Mouse (Mus musculus): Measurements from ENCODE around the gene Zdhhc22. TPM values are rescaled to one million over a fixed set of nuclear protein-coding genes. Genes with fewer than 3 reads are reported as not detected.

The Zdhhc22 gene
- polyA plus RNA-seq, 1 experiment from 2014 or later, result 0.15 TPM

- Histone ChIP-seq H3K9me3 (ENCODE audit: control insufficient read depth, low read length) (no peaks in the 10 kb centered on the region), H3K27me3 (ENCODE audit: control insufficient read depth, insufficient read depth, low read depth, low read length) (peaks cover 23% of the 10 kb centered on the region), H3K36me3 (ENCODE audit: control insufficient read depth, insufficient read depth, low read length) (no peaks in the 10 kb centered on the region), H3K4me3 (ENCODE audit: low read length) (no peak overlapping the region), H3K4me2 (ENCODE audit: low read depth, low read length) (no peak overlapping the region), H3K27ac (ENCODE audit: low read length) (no peak overlapping the region), H3K9ac (ENCODE audit: low read length) (no peak overlapping the region), H3K4me1 (replicated peaks; ENCODE audit: control insufficient read depth, insufficient read depth, low read length) (no peaks in the 10 kb centered on the region)
- 59% methylated on average over 3 of the region's 3 CpGs for WGBS
- no peak for ATAC-seq (ENCODE audit: low read depth)
These were observed 33.2 kb upstream of the Zdhhc22 start for GRCm38 (mm10) chr12:87023456-87023855.

GRCm38 (mm10) chr12:87022006-87022405, 31.8 kb upstream of the Zdhhc22 start:
- no peak for ATAC-seq (ENCODE audit: low read depth)
- H3K4me1 ChIP-seq (replicated peaks; ENCODE audit: control insufficient read depth, insufficient read depth, low read length), result no peaks in the 10 kb centered on the region
- peaks cover 18% of the 10 kb centered on the region for H3K27me3 ChIP-seq (ENCODE audit: control insufficient read depth, insufficient read depth, low read depth, low read length)
- no peak overlapping the region for H3K27ac ChIP-seq (ENCODE audit: low read length)
- no peaks in the 10 kb centered on the region for H3K36me3 ChIP-seq (ENCODE audit: control insufficient read depth, insufficient read depth, low read length)
- H3K9me3 ChIP-seq (ENCODE audit: control insufficient read depth, low read length), result no peaks in the 10 kb centered on the region
- H3K4me3 ChIP-seq (ENCODE audit: low read length), result no peak overlapping the region
- WGBS, result 69% methylated on average over 2 of the region's 2 CpGs
- H3K9ac ChIP-seq (ENCODE audit: low read length), result no peak overlapping the region
- H3K4me2 ChIP-seq (ENCODE audit: low read depth, low read length), result no peak overlapping the region

GRCm38 (mm10) chr12:87021040-87021439, 30.8 kb upstream of the Zdhhc22 start, which contains the start of gene Tmem63c:
TSS of gene Tmem63c (plus strand) at chr12:87021340.
- no peak for ATAC-seq (ENCODE audit: low read depth)
- Histone ChIP-seq H3K36me3 (ENCODE audit: control insufficient read depth, insufficient read depth, low read length) (no peaks in the 10 kb centered on the region), H3K9ac (ENCODE audit: low read length) (no peak within 1 kb of the TSS), H3K9me3 (ENCODE audit: control insufficient read depth, low read length) (no peaks in the 10 kb centered on the region), H3K27me3 (ENCODE audit: control insufficient read depth, insufficient read depth, low read depth, low read length) (peaks cover 8% of the 10 kb centered on the region), H3K4me1 (replicated peaks; ENCODE audit: control insufficient read depth, insufficient read depth, low read length) (no peaks in the 10 kb centered on the region), H3K4me2 (ENCODE audit: low read depth, low read length) (no peak within 1 kb of the TSS), H3K4me3 (ENCODE audit: low read length) (no peak within 1 kb of the TSS), H3K27ac (ENCODE audit: low read length) (no peak within 1 kb of the TSS)
- 65% methylated on average over 6 of the region's 6 CpGs for WGBS

DNA sequence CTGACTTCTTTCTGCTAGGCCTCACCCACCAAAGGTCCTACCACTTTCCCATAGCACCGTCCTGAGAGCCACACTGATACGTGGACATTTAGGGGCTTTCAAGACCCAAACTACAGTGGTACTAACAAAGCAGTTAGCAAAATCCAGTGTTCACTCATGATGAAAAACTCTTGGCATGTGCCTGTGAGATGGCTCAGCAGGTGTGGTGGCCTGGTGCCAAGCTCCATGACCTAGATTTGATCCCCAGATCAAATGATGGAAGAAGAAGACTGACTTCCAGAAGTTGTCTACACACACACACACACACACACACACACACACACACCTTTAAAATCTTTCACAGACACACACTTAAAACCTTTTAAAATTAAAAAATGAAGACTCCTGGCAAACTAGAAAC, 28.5 kb upstream of the Zdhhc22 start:
- 79% methylated on average over 2 of the region's 2 CpGs for WGBS
- no peak for ATAC-seq (ENCODE audit: low read depth)
- Histone ChIP-seq H3K4me1 (replicated peaks; ENCODE audit: control insufficient read depth, insufficient read depth, low read length) (no peaks in the 10 kb centered on the region), H3K27ac (ENCODE audit: low read length) (no peak overlapping the region), H3K36me3 (ENCODE audit: control insufficient read depth, insufficient read depth, low read length) (no peaks in the 10 kb centered on the region), H3K4me2 (ENCODE audit: low read depth, low read length) (no peak overlapping the region), H3K4me3 (ENCODE audit: low read length) (no peak overlapping the region), H3K27me3 (ENCODE audit: control insufficient read depth, insufficient read depth, low read depth, low read length) (no peaks in the 10 kb centered on the region), H3K9me3 (ENCODE audit: control insufficient read depth, low read length) (no peaks in the 10 kb centered on the region), H3K9ac (ENCODE audit: low read length) (no peak overlapping the region)

- 47% methylated on average over 3 of the region's 3 CpGs for WGBS
- H3K4me3 ChIP-seq (ENCODE audit: low read length), result no peak overlapping the region
- ATAC-seq (ENCODE audit: low read depth), result no peak
These were observed 26.8 kb upstream of the Zdhhc22 start for GRCm38 (mm10) chr12:87017041-87017440.

DNA sequence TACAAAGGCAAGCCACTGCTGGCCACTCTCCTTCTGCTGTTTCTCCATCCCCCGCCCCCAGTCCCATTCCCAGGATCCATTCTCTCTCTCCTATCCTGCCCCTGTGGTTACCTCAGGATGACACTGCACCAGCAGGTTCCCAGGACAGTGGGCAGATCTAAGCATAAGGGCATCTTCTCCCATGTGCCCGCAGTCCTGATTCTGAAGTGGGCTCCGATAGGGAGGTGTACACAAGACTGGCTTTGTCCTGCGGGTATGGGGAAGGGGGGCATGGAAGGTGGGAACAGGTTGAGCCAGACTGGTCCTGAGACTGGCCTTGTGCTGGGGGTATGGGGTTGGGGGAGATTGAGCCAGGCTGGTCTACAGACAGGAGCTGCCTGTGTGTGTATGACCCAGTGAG, 14.4 kb upstream of the Zdhhc22 start:
- Histone ChIP-seq H3K9ac (ENCODE audit: low read length) (no peak overlapping the region), H3K36me3 (ENCODE audit: control insufficient read depth, insufficient read depth, low read length) (no peaks in the 10 kb centered on the region), H3K27me3 (ENCODE audit: control insufficient read depth, insufficient read depth, low read depth, low read length) (no peaks in the 10 kb centered on the region), H3K4me3 (ENCODE audit: low read length) (no peak overlapping the region), H3K4me1 (replicated peaks; ENCODE audit: control insufficient read depth, insufficient read depth, low read length) (no peaks in the 10 kb centered on the region), H3K27ac (ENCODE audit: low read length) (no peak overlapping the region), H3K9me3 (ENCODE audit: control insufficient read depth, low read length) (no peaks in the 10 kb centered on the region), H3K4me2 (ENCODE audit: low read depth, low read length) (no peak overlapping the region)
- WGBS, result 65% methylated on average over 4 of the region's 4 CpGs
- no peak for ATAC-seq (ENCODE audit: low read depth)

More at GRCm38 (mm10) chr12:87017041-87017440, 26.8 kb upstream of the Zdhhc22 start:
- H3K27me3 ChIP-seq (ENCODE audit: control insufficient read depth, insufficient read depth, low read depth, low read length), result no peaks in the 10 kb centered on the region
- no peaks in the 10 kb centered on the region for H3K9me3 ChIP-seq (ENCODE audit: control insufficient read depth, low read length)
- no peak overlapping the region for H3K4me2 ChIP-seq (ENCODE audit: low read depth, low read length)
- no peak overlapping the region for H3K9ac ChIP-seq (ENCODE audit: low read length)
- H3K36me3 ChIP-seq (ENCODE audit: control insufficient read depth, insufficient read depth, low read length), result no peaks in the 10 kb centered on the region
- no peak overlapping the region for H3K27ac ChIP-seq (ENCODE audit: low read length)
- H3K4me1 ChIP-seq (replicated peaks; ENCODE audit: control insufficient read depth, insufficient read depth, low read length), result no peaks in the 10 kb centered on the region

GRCm38 (mm10) chr12:87003606-87004005, 13.4 kb upstream of the Zdhhc22 start:
- no peak overlapping the region for H3K9ac ChIP-seq (ENCODE audit: low read length)
- H3K36me3 ChIP-seq (ENCODE audit: control insufficient read depth, insufficient read depth, low read length), result no peaks in the 10 kb centered on the region
- H3K27me3 ChIP-seq (ENCODE audit: control insufficient read depth, insufficient read depth, low read depth, low read length), result no peaks in the 10 kb centered on the region
- no peak overlapping the region for H3K27ac ChIP-seq (ENCODE audit: low read length)
- H3K4me2 ChIP-seq (ENCODE audit: low read depth, low read length), result no peak overlapping the region
- ATAC-seq (ENCODE audit: low read depth), result no peak
- WGBS, result 35% methylated on average over 3 of the region's 3 CpGs
- no peaks in the 10 kb centered on the region for H3K9me3 ChIP-seq (ENCODE audit: control insufficient read depth, low read length)
- H3K4me3 ChIP-seq (ENCODE audit: low read length), result no peak overlapping the region
- H3K4me1 ChIP-seq (replicated peaks; ENCODE audit: control insufficient read depth, insufficient read depth, low read length), result no peaks in the 10 kb centered on the region

DNA sequence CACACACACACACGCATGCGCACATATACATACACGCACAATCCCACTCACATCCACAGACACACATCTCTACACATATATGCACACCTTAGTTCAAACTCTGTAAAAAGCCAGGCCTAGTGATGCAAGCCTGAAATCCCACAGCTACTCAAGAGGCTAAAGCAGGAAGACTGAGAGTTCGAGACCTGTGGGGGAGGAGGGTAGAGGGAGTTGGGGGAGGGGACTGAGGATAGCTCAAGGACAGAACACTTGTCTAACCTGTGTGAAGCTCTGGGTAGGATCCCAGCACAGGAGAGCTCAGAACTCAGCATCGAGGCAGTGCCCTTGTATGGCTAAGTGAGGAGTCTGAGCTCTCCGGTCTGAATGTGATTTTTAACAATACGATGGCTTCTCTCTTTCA, 12.6 kb upstream of the Zdhhc22 start:
- H3K27ac ChIP-seq (ENCODE audit: low read length), result no peak overlapping the region
- H3K4me1 ChIP-seq (replicated peaks; ENCODE audit: control insufficient read depth, insufficient read depth, low read length), result no peaks in the 10 kb centered on the region
- H3K36me3 ChIP-seq (ENCODE audit: control insufficient read depth, insufficient read depth, low read length), result no peaks in the 10 kb centered on the region
- no peak overlapping the region for H3K9ac ChIP-seq (ENCODE audit: low read length)
- H3K4me3 ChIP-seq (ENCODE audit: low read length), result no peak overlapping the region
- H3K27me3 ChIP-seq (ENCODE audit: control insufficient read depth, insufficient read depth, low read depth, low read length), result no peaks in the 10 kb centered on the region
- WGBS, result 77% methylated on average over 7 of the region's 7 CpGs
- ATAC-seq (ENCODE audit: low read depth), result no peak
- no peaks in the 10 kb centered on the region for H3K9me3 ChIP-seq (ENCODE audit: control insufficient read depth, low read length)
- no peak overlapping the region for H3K4me2 ChIP-seq (ENCODE audit: low read depth, low read length)

DNA sequence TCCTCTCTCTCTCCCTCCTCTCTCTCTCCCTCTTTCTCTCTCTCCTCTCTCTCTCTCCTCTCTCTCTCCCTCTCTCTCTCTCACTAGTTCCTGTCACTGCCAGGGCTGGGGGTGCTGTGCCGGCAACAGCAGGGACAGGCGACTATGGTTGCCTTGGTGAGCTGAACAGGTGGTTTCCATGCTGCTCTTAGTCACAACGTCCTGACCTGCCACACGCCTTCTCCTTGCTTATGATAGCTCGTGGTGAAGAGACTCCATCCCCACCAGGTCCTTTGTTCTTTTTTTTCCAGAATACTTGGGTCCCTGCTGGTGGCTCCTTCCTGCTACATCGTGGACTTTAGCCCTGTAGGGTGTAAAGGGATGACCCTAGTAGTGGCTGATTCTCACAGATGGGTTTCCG, 12.0 kb upstream of the Zdhhc22 start:
- Histone ChIP-seq H3K4me1 (replicated peaks; ENCODE audit: control insufficient read depth, insufficient read depth, low read length) (no peaks in the 10 kb centered on the region), H3K27me3 (ENCODE audit: control insufficient read depth, insufficient read depth, low read depth, low read length) (no peaks in the 10 kb centered on the region), H3K4me3 (ENCODE audit: low read length) (no peak overlapping the region), H3K9ac (ENCODE audit: low read length) (no peak overlapping the region), H3K27ac (ENCODE audit: low read length) (no peak overlapping the region), H3K36me3 (ENCODE audit: control insufficient read depth, insufficient read depth, low read length) (no peaks in the 10 kb centered on the region), H3K9me3 (ENCODE audit: control insufficient read depth, low read length) (no peaks in the 10 kb centered on the region), H3K4me2 (ENCODE audit: low read depth, low read length) (no peak overlapping the region)
- WGBS, result 45% methylated on average over 7 of the region's 7 CpGs
- ATAC-seq (ENCODE audit: low read depth), result no peak

DNA sequence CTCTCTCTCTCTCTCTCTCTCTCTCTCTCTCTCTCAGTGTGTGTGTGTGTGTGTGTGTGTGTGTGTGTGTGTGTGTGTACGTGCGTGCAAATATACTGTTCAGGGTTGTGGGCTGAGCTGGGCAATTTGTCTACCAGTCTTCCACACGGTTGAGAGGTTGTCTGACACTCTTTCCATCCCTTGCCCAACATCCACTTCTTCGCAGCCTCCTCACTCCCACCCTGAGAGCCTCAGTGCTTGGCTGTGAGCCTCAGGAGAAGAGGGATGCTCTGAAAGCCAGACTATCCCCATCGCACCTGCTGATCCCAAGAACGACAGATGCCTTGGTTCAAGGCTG, 10.6 kb upstream of the Zdhhc22 start:
- Histone ChIP-seq H3K4me3 (ENCODE audit: low read length) (no peak overlapping the region), H3K36me3 (ENCODE audit: control insufficient read depth, insufficient read depth, low read length) (no peaks in the 10 kb centered on the region), H3K4me2 (ENCODE audit: low read depth, low read length) (no peak overlapping the region), H3K9ac (ENCODE audit: low read length) (no peak overlapping the region), H3K27ac (ENCODE audit: low read length) (no peak overlapping the region), H3K4me1 (replicated peaks; ENCODE audit: control insufficient read depth, insufficient read depth, low read length) (no peaks in the 10 kb centered on the region), H3K9me3 (ENCODE audit: control insufficient read depth, low read length) (no peaks in the 10 kb centered on the region), H3K27me3 (ENCODE audit: control insufficient read depth, insufficient read depth, low read depth, low read length) (no peaks in the 10 kb centered on the region)
- WGBS, result 35% methylated on average over 6 of the region's 6 CpGs
- no peak for ATAC-seq (ENCODE audit: low read depth)

Data from lung, embryonic 16.5 days (tissue).